Mouse (Mus musculus) neural tube, embryonic 14.5 days (tissue): ENCODE data around the gene Tyro3. TPM values are rescaled to one million over a fixed set of nuclear protein-coding genes. Genes with fewer than 3 reads are reported as not detected.

Experiments used
- ATAC-seq: fragments of 200-750 bp; cut with Nextera tagmentation; 2 replicates; pipeline ENCODE4 v1.8.0; 2017; ENCODE audit warnings: low read depth, mild to moderate bottlenecking, moderate TSS enrichment, moderate library complexity
- H3K27ac ChIP-seq: fragments of 300-500 bp; sonication (generic); 2 replicates; pipeline ENCODE4 v1.5.1; 2014; ENCODE audit warnings: low read depth, mild to moderate bottlenecking, control low read depth, low read length, moderate library complexity, mixed read lengths
- H3K27me3 ChIP-seq: fragments of 300-500 bp; sonication (generic); 2 replicates; pipeline ENCODE4 v1.6.1; 2014; ENCODE audit warnings: low read length; ENCODE audit not compliant: control insufficient read depth, insufficient read depth
- H3K36me3 ChIP-seq: fragments of 300-500 bp; sonication (generic); 2 replicates; pipeline ENCODE4 v1.6.1; 2014; ENCODE audit warnings: low read length, mixed read lengths; ENCODE audit not compliant: control insufficient read depth, insufficient read depth
- H3K4me1 ChIP-seq: fragments of 300-500 bp; sonication (generic); 2 replicates; pipeline ENCODE4 v1.6.1; 2014; ENCODE audit warnings: low read length; ENCODE audit not compliant: control insufficient read depth, insufficient read depth
- H3K4me2 ChIP-seq: fragments of 300-500 bp; sonication (generic); 2 replicates; pipeline ENCODE4 v1.6.1; 2014; ENCODE audit warnings: mild to moderate bottlenecking, low read depth, low read length, control low read depth
- H3K4me3 ChIP-seq: fragments of 300-500 bp; sonication (generic); 2 replicates; pipeline ENCODE4 v1.5.1; 2014; ENCODE audit warnings: low read depth, low read length, control low read depth, mixed read lengths
- H3K9ac ChIP-seq: fragments of 300-500 bp; sonication (generic); replicated peaks from 2 replicates; pipeline ENCODE4 v1.6.1; 2014; ENCODE audit warnings: low read depth, mild to moderate bottlenecking, control low read depth, low read length, mixed read lengths
- H3K9me3 ChIP-seq: fragments of 300-500 bp; sonication (generic); 2 replicates; pipeline ENCODE4 v1.6.1; 2016; ENCODE audit warnings: low read length; ENCODE audit not compliant: control insufficient read depth
- WGBS: fragments of 180-500 bp; shearing (Covaris S2); extraction: QIAGEN DNeasy Blood & Tissue Kit; methylation state at CpG from one replicate; pipeline ENCODE4 v1.1.7; 2014; 5-methylcytosine and 5-hydroxymethylcytosine counted together
- polyA plus RNA-seq: library from polyadenylated mRNA; unstranded; fragments of >200 nt; fragmentation: Nextera tagmentation; extraction: Ambion mirVana; gene quantifications from 2 replicates; pipeline ENCODE4 v1.2.1, GENCODE M21; 2014

Tyro3 gene
- polyA plus RNA-seq, 1 experiment from 2014 or later, result 18.7 TPM

DNA sequence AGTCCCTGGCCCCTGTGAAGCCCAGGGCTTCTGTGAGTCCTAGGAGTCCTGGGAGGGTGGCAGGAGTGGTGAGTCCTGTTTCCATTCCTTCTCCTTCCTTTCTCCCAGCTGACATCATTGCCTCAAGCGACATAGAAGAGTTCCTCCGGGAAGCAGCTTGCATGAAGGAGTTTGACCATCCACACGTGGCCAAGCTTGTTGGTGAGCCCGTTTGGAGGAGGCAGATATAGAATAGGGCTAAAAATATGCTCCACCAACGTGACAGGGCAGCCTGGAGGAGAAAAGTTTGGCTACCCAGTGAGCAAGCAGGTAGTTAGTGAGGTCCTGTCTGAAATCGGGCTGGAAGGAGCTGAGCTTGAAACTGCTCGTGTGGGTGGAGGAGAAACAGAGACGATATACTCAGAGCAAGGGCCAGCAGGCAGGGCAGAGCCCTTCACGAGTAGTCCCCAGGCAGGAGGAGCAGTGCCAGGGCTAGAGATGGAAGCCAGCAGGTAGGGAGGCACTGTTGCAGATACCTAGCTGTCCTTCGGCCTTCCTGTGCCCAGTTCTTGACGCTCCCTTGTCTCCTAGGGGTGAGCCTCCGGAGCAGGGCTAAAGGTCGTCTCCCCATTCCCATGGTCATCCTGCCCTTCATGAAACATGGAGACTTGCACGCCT lies 14.1 kb downstream of the Tyro3 start:
- H3K27ac ChIP-seq, result no peak overlapping the region
- no peak overlapping the region for H3K9ac ChIP-seq
- H3K4me2 ChIP-seq, result no peak overlapping the region
- no peaks in the 10 kb centered on the region for H3K4me1 ChIP-seq
- no peak for ATAC-seq
- WGBS, result 92% methylated on average over 14 of the region's 14 CpGs
- H3K4me3 ChIP-seq, result no peak overlapping the region
- H3K9me3 ChIP-seq, result no peaks in the 10 kb centered on the region
- peaks cover 13% of the 10 kb centered on the region; the same call in 1 of the 2 replicates for H3K36me3 ChIP-seq
- H3K27me3 ChIP-seq, result no peaks in the 10 kb centered on the region

DNA sequence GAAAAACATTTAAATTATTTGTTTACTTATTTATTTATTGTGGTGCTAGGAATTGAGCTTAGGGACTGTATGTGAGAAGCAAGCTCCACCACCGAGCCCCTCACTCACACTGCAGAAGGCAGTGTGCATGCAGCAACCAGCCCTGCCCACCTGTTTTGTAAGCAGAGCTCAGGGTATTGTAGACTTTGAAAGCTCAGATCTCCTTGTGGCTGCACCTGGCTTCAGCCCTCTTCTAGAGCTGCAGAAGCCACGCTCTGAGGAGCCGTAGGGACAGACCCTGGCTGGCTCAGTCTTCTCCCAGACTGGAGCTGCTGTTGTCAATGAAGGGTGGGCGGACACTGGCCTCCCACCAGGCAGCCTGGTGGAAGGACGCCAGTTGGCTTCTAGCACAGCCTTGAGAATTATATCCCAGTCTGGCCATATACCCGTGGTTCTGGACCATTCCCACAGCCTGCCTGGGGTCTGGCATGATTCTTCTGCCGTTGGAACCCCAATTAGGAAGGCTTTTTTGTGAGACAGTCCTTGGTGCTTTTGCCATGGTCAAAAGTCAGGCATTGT lies 16.9 kb downstream of the Tyro3 start:
- Histone ChIP-seq H3K9ac (no peak overlapping the region), H3K27me3 (no peaks in the 10 kb centered on the region)
- ATAC-seq, result peak; percentile 21; the same call in 1 of the 2 replicates

DNA sequence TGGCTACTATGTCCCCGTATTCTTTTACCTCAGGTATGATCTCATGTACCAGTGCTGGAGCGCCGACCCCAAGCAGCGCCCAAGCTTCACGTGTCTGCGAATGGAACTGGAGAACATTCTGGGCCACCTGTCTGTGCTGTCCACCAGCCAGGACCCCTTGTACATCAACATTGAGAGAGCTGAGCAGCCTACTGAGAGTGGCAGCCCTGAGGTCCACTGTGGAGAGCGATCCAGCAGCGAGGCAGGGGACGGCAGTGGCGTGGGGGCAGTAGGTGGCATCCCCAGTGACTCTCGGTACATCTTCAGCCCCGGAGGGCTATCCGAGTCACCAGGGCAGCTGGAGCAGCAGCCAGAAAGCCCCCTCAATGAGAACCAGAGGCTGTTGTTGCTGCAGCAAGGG lies 19.1 kb downstream of the Tyro3 start:
- Histone ChIP-seq H3K27ac (no peak overlapping the region), H3K9me3 (no peaks in the 10 kb centered on the region), H3K4me3 (no peak overlapping the region), H3K9ac (no peak overlapping the region), H3K4me2 (no peak overlapping the region), H3K27me3 (no peaks in the 10 kb centered on the region), H3K36me3 (no peaks in the 10 kb centered on the region; the same call in 1 of the 2 replicates), H3K4me1 (no peaks in the 10 kb centered on the region)
- 93% methylated on average over 13 of the region's 13 CpGs for WGBS
- no peak for ATAC-seq

More for the DNA sequence above, 16.9 kb downstream of the Tyro3 start:
- 51% methylated on average over 7 of the region's 7 CpGs for WGBS
- H3K9me3 ChIP-seq, result no peaks in the 10 kb centered on the region
- H3K4me2 ChIP-seq, result no peak overlapping the region
- H3K4me1 ChIP-seq, result no peaks in the 10 kb centered on the region
- no peak overlapping the region for H3K27ac ChIP-seq
- H3K4me3 ChIP-seq, result no peak overlapping the region
- H3K36me3 ChIP-seq, result peaks cover 13% of the 10 kb centered on the region; the same call in 1 of the 2 replicates

DNA sequence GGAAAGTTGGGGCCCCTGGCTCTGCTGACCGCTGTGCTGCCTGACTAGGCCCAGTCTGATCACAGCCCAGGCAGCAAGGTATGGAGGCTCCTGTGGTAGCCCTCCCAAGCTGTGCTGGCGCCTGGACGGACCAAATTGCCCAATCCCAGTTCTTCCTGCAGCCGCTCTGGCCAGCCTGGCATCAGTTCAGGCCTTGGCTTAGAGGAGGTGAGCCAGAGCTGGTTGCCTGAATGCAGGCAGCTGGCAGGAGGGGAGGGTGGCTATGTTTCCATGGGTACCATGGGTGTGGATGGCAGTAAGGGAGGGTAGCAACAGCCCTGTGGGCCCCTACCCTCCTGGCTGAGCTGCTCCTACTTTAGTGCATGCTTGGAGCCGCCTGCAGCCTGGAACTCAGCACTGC lies 19.5 kb downstream of the Tyro3 start:
- no peaks in the 10 kb centered on the region for H3K9me3 ChIP-seq
- H3K4me2 ChIP-seq, result no peak overlapping the region
- WGBS, result 86% methylated on average over 5 of the region's 5 CpGs
- ATAC-seq, result peak; percentile 75
- no peak overlapping the region for H3K27ac ChIP-seq
- H3K27me3 ChIP-seq, result no peaks in the 10 kb centered on the region
- H3K4me3 ChIP-seq, result no peak overlapping the region
- no peak overlapping the region for H3K9ac ChIP-seq
- no peaks in the 10 kb centered on the region for H3K4me1 ChIP-seq
- no peaks in the 10 kb centered on the region; the same call in 1 of the 2 replicates for H3K36me3 ChIP-seq

DNA sequence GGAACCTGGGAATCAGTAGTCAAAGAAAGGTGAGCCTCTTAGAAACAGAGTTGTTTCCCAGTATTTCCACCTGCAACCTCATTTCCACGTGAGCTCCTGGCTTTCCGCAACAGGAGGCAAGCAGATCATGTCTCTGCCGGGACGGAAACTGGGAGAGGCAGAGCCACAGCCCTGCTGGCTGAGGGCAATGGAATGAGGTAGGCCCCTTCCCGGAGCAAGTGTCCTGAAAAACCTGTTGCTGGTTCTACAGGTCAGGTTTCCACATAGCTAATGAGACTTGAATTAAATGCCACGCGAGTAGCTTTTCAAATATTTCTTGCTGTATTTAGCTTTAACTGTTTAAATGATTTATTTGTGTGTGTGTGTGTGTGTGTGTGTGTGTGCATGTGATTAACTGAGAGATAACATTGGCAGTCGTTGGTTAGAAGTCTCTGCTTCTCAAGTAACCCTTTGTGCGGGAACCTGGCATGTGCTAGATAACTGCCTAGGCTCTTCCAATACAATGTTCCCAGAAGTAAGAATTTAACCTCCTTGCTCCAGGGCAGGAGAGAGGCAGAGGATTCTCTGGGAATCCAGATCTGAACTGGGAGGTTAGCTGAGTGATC lies 21.2 kb downstream of the Tyro3 start:
- ATAC-seq, result no peak

DNA sequence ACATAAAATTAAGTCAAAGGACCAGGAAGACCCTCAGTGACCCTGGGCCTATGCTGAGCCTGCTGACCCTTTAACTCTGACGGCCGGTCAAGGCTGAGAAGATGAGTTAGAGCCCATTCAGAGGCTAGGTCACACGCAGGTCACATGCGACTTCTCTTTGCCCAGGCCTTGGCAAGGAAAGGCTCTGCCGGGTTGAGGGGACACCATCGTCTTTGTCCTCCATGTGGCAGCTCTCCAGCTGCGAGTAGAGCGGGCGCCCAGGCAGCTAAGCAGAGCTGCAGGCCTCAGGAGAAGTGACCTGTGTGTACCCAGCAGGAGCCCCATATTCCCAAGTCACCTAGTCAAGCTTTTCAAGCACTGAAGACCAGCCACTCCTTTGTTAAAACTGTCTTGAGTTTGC lies 23.6 kb downstream of the Tyro3 start:
- H3K9me3 ChIP-seq, result no peaks in the 10 kb centered on the region
- H3K36me3 ChIP-seq, result no peaks in the 10 kb centered on the region; the same call in 1 of the 2 replicates
- no peak overlapping the region for H3K27ac ChIP-seq
- H3K4me1 ChIP-seq, result no peaks in the 10 kb centered on the region
- no peak overlapping the region for H3K9ac ChIP-seq
- H3K4me2 ChIP-seq, result no peak overlapping the region
- no peak for ATAC-seq
- H3K4me3 ChIP-seq, result no peak overlapping the region
- no peaks in the 10 kb centered on the region for H3K27me3 ChIP-seq
- WGBS, result 72% methylated on average over 9 of the region's 9 CpGs

More for the DNA sequence above, 21.2 kb downstream of the Tyro3 start:
- 67% methylated on average over 9 of the region's 9 CpGs for WGBS
- Histone ChIP-seq H3K9me3 (no peaks in the 10 kb centered on the region), H3K36me3 (no peaks in the 10 kb centered on the region; the same call in 1 of the 2 replicates), H3K4me1 (no peaks in the 10 kb centered on the region), H3K27me3 (no peaks in the 10 kb centered on the region), H3K4me2 (no peak overlapping the region), H3K27ac (no peak overlapping the region), H3K9ac (no peak overlapping the region), H3K4me3 (no peak overlapping the region)

DNA sequence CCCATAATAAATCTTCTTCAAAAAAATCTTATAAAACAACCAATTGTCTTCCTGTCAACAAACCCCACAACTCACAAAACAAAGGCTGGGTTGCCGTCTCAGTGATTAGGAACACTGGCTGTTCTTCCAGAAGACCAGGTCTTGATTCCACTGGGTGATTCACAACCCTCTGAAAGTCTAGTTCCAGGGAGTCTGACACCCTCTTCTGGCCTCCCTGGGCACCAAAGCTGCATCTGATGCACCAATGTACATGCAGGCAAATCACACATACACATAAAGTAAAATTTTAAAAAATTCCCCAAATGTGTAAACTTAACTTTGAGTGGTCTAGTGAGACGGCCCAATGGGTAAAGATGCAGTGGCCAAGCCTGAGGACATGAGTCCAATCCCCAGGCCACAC lies 33.0 kb downstream of the Tyro3 start:
- H3K9me3 ChIP-seq, result no peaks in the 10 kb centered on the region
- no peaks in the 10 kb centered on the region for H3K27me3 ChIP-seq
- H3K27ac ChIP-seq, result no peak overlapping the region
- WGBS, result 59% methylated on average over 2 of the region's 2 CpGs
- no peak overlapping the region for H3K4me2 ChIP-seq
- no peak for ATAC-seq
- no peak overlapping the region for H3K9ac ChIP-seq
- no peaks in the 10 kb centered on the region for H3K4me1 ChIP-seq
- H3K36me3 ChIP-seq, result no peaks in the 10 kb centered on the region
- no peak overlapping the region for H3K4me3 ChIP-seq

DNA sequence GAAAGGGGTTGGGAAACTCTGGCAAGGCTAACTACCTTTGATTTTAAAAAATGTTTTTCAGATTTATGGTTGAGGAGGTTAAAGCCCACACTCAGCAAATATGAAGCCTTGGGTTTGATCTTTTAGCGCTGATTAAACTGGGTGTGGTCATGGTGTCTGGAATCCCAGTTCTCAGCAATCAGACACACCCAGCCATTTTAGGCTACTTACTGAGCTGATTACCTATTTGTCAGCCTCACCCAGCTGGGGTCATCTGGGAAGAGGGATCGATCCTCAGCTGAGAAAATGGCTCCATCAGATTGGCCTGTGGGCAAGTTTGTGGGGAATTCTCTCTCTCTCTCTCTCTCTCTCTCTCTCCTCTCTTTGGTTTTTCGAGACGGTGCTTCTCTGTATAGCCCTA lies 36.7 kb downstream of the Tyro3 start:
- 90% methylated on average over 4 of the region's 4 CpGs for WGBS
- Histone ChIP-seq H3K9ac (no peak overlapping the region), H3K4me1 (no peaks in the 10 kb centered on the region), H3K27me3 (no peaks in the 10 kb centered on the region), H3K9me3 (no peaks in the 10 kb centered on the region), H3K4me2 (no peak overlapping the region), H3K36me3 (no peaks in the 10 kb centered on the region), H3K4me3 (no peak overlapping the region), H3K27ac (no peak overlapping the region)
- no peak for ATAC-seq

DNA sequence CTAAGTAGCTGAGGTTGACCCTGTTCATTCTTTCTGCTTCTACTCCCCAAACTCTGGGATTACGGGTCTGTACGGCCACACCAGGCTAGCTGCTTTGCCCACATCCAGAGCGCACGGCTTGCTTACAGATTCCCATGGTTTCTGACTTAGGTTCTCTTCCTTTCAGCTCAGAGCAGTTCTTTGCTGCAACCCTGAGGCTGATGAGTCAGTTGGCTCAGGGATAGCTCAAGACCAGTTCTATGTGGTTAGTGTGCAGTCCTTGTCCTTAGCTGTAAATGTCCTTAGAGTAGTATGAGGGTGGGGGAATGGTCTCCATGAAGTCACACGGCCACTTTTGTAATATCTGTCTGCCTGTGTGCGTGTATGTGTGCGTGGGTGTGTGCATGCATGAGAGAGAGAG lies 40.1 kb downstream of the Tyro3 start:
- H3K27ac ChIP-seq, result no peak overlapping the region
- no peaks in the 10 kb centered on the region for H3K36me3 ChIP-seq
- no peaks in the 10 kb centered on the region for H3K27me3 ChIP-seq
- no peak overlapping the region for H3K4me2 ChIP-seq
- H3K9ac ChIP-seq, result no peak overlapping the region
- no peak overlapping the region for H3K4me3 ChIP-seq
- 94% methylated on average over 7 of the region's 7 CpGs for WGBS
- H3K9me3 ChIP-seq, result no peaks in the 10 kb centered on the region
- no peak for ATAC-seq
- H3K4me1 ChIP-seq, result no peaks in the 10 kb centered on the region
